Mouse (Mus musculus): Measurements from ENCODE around the gene Ptpru.

DNA sequence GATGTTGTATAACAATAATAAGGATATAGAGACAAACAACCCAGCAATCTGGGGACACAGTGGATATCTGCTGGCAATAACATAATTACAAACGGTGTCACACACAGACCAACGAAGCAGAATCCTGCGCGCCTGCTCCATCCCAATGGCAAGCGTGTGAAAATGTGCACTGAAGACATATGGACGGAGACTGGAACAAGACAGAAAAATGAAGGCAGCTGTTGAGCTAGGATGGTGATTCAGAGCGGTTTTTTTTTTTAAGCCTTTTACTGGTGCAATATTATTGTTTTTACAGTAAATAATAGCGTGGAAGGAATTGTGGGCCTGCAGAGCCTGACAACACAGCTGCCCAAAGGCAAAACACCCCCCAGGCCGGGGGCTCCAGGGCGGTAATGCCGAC lies 25.6 kb downstream of the Ptpru start:
- TF ChIP-seq CTCF (IDR thresholded peaks at IDR 0.05; ENCODE audit: extremely low read depth, insufficient read length, insufficient replicate concordance, low read depth, low read length), result no peak
- no peak for TF ChIP-seq POLR2A (IDR thresholded peaks at IDR 0.05; ENCODE audit: low read depth, low read length)
